Mouse (Mus musculus): ENCODE measurements at regions not wholly inside any gene's neighbourhood (a gene's known extent, or its start where the extent isn't known, plus 50 kb on each side); places are given as distances from the start of the nearest gene placed in this dataset.

DNA sequence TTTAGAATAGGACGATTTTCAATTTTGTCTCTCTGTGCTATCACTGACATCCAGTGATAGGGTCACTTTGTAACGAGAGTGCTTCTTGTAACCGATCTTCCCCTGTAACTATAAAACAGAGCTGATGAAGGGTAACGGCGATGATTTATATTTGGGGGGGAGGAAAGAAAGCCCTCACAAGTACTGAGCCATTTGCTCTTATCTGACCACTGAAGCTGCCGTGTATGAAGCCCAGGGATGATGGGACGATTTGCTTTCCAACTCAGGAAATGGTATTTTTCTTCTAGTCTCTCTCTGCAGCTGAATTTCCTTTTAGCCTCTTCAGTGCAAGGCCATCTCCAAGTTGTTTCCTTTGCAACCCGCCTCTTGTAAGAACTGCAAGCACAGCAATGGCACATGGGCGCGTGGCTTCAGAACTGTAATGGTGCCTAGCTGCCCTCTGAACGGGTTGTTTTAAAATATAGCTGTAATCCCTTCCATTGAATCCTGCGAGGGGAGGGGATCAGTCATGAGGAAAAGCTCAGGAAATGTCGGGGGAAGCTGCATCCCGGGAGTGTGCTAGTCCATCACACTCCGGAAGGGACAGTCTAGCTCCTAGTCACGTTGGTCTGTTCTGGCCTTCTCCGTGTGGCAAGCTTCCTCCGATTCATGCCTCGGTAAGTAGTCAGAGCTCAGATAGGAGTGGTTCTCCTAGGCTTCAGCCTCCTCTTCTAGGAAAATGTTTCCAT, 194.1 kb downstream of the Gm13691 start:
- 80% methylated on average over 19 of the region's 19 CpGs for WGBS

GRCm38 (mm10) chr2:84185016-84185330, 194.6 kb downstream of the Gm13691 start:
- WGBS = 86% methylated on average over 7 of the region's 7 CpGs

More for the DNA sequence above, 194.1 kb downstream of the Gm13691 start:
- no peak overlapping the region; the same call in 1 of the 2 replicates for H3K27ac ChIP-seq (replicated peaks)
- no peaks in the 10 kb centered on the region for H3K36me3 ChIP-seq (replicated peaks)
- H3K4me3 ChIP-seq = no peak overlapping the region
- H3K4me1 ChIP-seq = peaks cover 14% of the 10 kb centered on the region; the same call in 1 of the 2 replicates
- H3K27me3 ChIP-seq (replicated peaks; ENCODE audit: low read depth, poor library complexity, severe bottlenecking) = no peaks in the 10 kb centered on the region
- no peak for DNase-seq (ENCODE audit: low spot score)
- H3K9me3 ChIP-seq = no peaks in the 10 kb centered on the region

GRCm38 (mm10) chr2:84186126-84186701, 195.9 kb downstream of the Gm13691 start:
- Histone ChIP-seq H3K27me3 (replicated peaks; ENCODE audit: low read depth, poor library complexity, severe bottlenecking) (no peaks in the 10 kb centered on the region), H3K4me3 (no peak overlapping the region), H3K9me3 (no peaks in the 10 kb centered on the region), H3K27ac (replicated peaks) (no peak overlapping the region; the same call in 1 of the 2 replicates), H3K4me1 (peaks cover 14% of the 10 kb centered on the region; the same call in 1 of the 2 replicates), H3K36me3 (replicated peaks) (no peaks in the 10 kb centered on the region)
- DNase-seq (ENCODE audit: low spot score) = peak; percentile 52
- 49% methylated on average over 9 of the region's 9 CpGs for WGBS

More at GRCm38 (mm10) chr2:84185016-84185330, 194.6 kb downstream of the Gm13691 start:
- H3K9me3 ChIP-seq = no peaks in the 10 kb centered on the region
- no peak overlapping the region for H3K4me3 ChIP-seq
- DNase-seq (ENCODE audit: low spot score) = no peak
- H3K4me1 ChIP-seq = peaks cover 14% of the 10 kb centered on the region; the same call in 1 of the 2 replicates
- no peaks in the 10 kb centered on the region for H3K36me3 ChIP-seq (replicated peaks)
- H3K27me3 ChIP-seq (replicated peaks; ENCODE audit: low read depth, poor library complexity, severe bottlenecking) = no peaks in the 10 kb centered on the region
- no peak overlapping the region; the same call in 1 of the 2 replicates for H3K27ac ChIP-seq (replicated peaks)

DNA sequence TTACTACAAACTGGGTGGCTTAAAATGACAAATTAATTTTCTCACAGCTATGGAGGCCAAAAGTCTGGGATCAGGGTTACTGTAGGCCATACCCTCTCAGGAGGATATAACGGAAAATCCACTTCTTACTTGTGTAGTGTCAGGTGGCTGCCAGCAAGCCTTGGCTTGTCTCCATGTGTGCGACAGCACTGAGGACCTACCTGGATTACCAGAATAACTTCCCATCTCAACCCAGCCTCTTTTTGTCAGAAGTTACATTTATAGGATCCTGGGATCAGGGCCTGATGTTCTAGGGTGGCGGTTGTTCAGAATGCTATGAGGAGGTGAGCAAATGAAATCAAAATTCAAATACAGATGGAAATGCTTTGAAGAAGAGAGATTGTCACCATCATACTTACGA, 197.1 kb downstream of the Gm13691 start:
- H3K4me3 ChIP-seq = no peak overlapping the region

GRCm38 (mm10) chr2:84189302-84189701, 198.9 kb downstream of the Gm13691 start:
- Histone ChIP-seq H3K27ac (replicated peaks) (no peak overlapping the region), H3K4me1 (0 out of 2 replicates have a peak, but pooled peaks cover 8% of the 10 kb centered on the region), H3K9me3 (no peaks in the 10 kb centered on the region), H3K4me3 (no peak overlapping the region), H3K27me3 (replicated peaks; ENCODE audit: low read depth, poor library complexity, severe bottlenecking) (no peaks in the 10 kb centered on the region), H3K36me3 (replicated peaks) (no peaks in the 10 kb centered on the region)
- WGBS = 89% methylated on average over 3 of the region's 3 CpGs
- DNase-seq (ENCODE audit: low spot score) = no peak

More for the DNA sequence above, 197.1 kb downstream of the Gm13691 start:
- no peaks in the 10 kb centered on the region for H3K9me3 ChIP-seq
- H3K36me3 ChIP-seq (replicated peaks) = no peaks in the 10 kb centered on the region
- 90% methylated on average over 4 of the region's 4 CpGs for WGBS
- peaks cover 14% of the 10 kb centered on the region; the same call in 1 of the 2 replicates for H3K4me1 ChIP-seq
- no peak for DNase-seq (ENCODE audit: low spot score)
- no peak overlapping the region for H3K27ac ChIP-seq (replicated peaks)
- H3K27me3 ChIP-seq (replicated peaks; ENCODE audit: low read depth, poor library complexity, severe bottlenecking) = no peaks in the 10 kb centered on the region

GRCm38 (mm10) chr2:84217116-84217515, 208.1 kb downstream of the Calcrl start:
- H3K4me3 ChIP-seq = no peak overlapping the region
- no peaks in the 10 kb centered on the region for H3K36me3 ChIP-seq (replicated peaks)
- H3K9me3 ChIP-seq = no peaks in the 10 kb centered on the region
- no peak for DNase-seq (ENCODE audit: low spot score)
- H3K4me1 ChIP-seq = no peaks in the 10 kb centered on the region
- 91% methylated on average over 1 of the region's 1 CpGs for WGBS
- no peaks in the 10 kb centered on the region for H3K27me3 ChIP-seq (replicated peaks; ENCODE audit: low read depth, poor library complexity, severe bottlenecking)
- no peak overlapping the region for H3K27ac ChIP-seq (replicated peaks)

DNA sequence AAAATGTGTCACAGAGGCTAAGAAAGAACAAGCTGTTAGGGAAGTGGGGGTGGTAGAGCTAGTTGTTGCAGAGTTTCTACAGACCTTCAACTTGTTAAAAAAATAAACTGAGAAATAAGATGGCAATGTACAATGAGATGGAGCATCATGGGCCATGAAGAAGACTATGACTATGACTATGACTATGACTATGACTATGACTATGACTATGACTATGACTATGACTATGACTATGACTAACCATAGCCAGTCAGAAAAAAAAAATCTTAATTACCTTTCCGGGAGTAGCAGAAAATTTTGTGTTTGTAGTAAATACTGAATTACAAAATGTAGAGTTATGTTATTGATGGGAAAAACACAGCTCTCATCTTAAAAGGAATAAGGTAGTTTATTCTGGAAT, 203.2 kb downstream of the Calcrl start:
- WGBS = 93% methylated on average over 1 of the region's 1 CpGs
- Histone ChIP-seq H3K27ac (replicated peaks) (no peak overlapping the region), H3K36me3 (replicated peaks) (no peaks in the 10 kb centered on the region), H3K9me3 (no peaks in the 10 kb centered on the region), H3K4me1 (no peaks in the 10 kb centered on the region), H3K27me3 (replicated peaks; ENCODE audit: low read depth, poor library complexity, severe bottlenecking) (no peaks in the 10 kb centered on the region), H3K4me3 (no peak overlapping the region)
- no peak for DNase-seq (ENCODE audit: low spot score)

GRCm38 (mm10) chr2:84229777-84230176, 195.4 kb downstream of the Calcrl start:
- Histone ChIP-seq H3K4me3 (no peak overlapping the region), H3K9me3 (no peaks in the 10 kb centered on the region), H3K4me1 (no peaks in the 10 kb centered on the region), H3K27ac (replicated peaks) (no peak overlapping the region), H3K36me3 (replicated peaks) (no peaks in the 10 kb centered on the region), H3K27me3 (replicated peaks; ENCODE audit: low read depth, poor library complexity, severe bottlenecking) (no peaks in the 10 kb centered on the region)
- DNase-seq (ENCODE audit: low spot score) = no peak
- WGBS = 83% methylated on average over 3 of the region's 3 CpGs

- WGBS = 78% methylated on average over 4 of the region's 4 CpGs
- DNase-seq (ENCODE audit: low spot score) = no peak
Measured at GRCm38 (mm10) chr2:84235641-84236040, 189.6 kb downstream of the Calcrl start.

GRCm38 (mm10) chr2:84241244-84241643, 184.0 kb downstream of the Calcrl start:
- WGBS = 60% methylated on average over 4 of the region's 4 CpGs
- peaks cover 3% of the 10 kb centered on the region; the same call in 1 of the 2 replicates for H3K4me1 ChIP-seq
- H3K36me3 ChIP-seq (replicated peaks) = no peaks in the 10 kb centered on the region
- no peak for DNase-seq (ENCODE audit: low spot score)
- no peak overlapping the region for H3K4me3 ChIP-seq
- H3K9me3 ChIP-seq = no peaks in the 10 kb centered on the region
- H3K27ac ChIP-seq (replicated peaks) = no peak overlapping the region
- no peaks in the 10 kb centered on the region for H3K27me3 ChIP-seq (replicated peaks; ENCODE audit: low read depth, poor library complexity, severe bottlenecking)

More at GRCm38 (mm10) chr2:84235641-84236040, 189.6 kb downstream of the Calcrl start:
- Histone ChIP-seq H3K27me3 (replicated peaks; ENCODE audit: low read depth, poor library complexity, severe bottlenecking) (no peaks in the 10 kb centered on the region), H3K9me3 (no peaks in the 10 kb centered on the region), H3K36me3 (replicated peaks) (no peaks in the 10 kb centered on the region), H3K4me1 (no peaks in the 10 kb centered on the region), H3K4me3 (no peak overlapping the region), H3K27ac (replicated peaks) (no peak overlapping the region)

- Histone ChIP-seq H3K9me3 (no peaks in the 10 kb centered on the region), H3K27me3 (replicated peaks; ENCODE audit: low read depth, poor library complexity, severe bottlenecking) (no peaks in the 10 kb centered on the region), H3K36me3 (replicated peaks) (no peaks in the 10 kb centered on the region), H3K27ac (replicated peaks) (no peak overlapping the region), H3K4me1 (peaks cover 3% of the 10 kb centered on the region; the same call in 1 of the 2 replicates), H3K4me3 (no peak overlapping the region)
- DNase-seq (ENCODE audit: low spot score) = no peak
- WGBS = 47% methylated on average over 1 of the region's 1 CpGs
Measured at GRCm38 (mm10) chr2:84241986-84242385, 183.2 kb downstream of the Calcrl start.

DNA sequence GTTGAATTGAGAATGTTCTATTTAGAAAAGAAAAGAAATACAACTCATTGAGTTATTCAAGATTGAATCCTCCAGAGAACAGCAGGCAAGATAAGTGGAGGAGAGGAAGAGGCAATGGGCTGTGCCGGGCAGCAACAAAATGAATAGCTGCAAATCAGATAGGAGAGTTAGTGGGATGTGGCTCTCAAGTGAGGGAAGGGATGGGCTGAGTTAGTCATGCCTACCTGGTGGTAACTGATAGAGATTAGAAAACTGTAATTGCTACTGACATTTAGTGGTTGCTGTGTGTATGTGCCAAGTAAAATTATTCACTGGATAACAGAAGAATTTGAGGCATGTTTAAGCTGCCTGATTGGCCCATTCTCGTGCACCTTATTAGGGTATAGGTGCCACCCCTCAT, 179.3 kb downstream of the Calcrl start:
- Histone ChIP-seq H3K4me1 (peaks cover 3% of the 10 kb centered on the region; the same call in 1 of the 2 replicates), H3K36me3 (replicated peaks) (no peaks in the 10 kb centered on the region), H3K4me3 (no peak overlapping the region), H3K27ac (replicated peaks) (no peak overlapping the region), H3K27me3 (replicated peaks; ENCODE audit: low read depth, poor library complexity, severe bottlenecking) (no peaks in the 10 kb centered on the region), H3K9me3 (no peaks in the 10 kb centered on the region)
- DNase-seq (ENCODE audit: low spot score) = no peak
- 85% methylated on average over 2 of the region's 2 CpGs for WGBS

DNA sequence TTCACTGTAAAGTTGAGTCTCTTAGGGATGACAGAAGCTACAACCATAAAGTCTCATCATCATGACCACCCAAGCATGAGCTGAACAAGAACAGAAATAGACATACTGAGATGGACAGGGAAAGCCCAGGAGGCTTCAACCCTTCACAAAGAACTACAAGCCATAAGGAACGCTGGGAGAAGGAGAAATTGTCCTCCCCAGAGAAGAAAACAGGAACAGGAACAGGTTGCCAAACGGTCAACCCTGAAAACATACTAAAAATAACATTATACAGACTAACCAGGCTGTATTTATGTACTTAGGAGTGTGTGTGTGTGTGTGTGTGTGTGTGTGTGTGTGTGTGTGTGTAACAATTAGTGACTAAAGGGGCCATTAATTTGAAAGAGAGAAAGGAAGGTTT, 178.6 kb downstream of the Calcrl start:
- no peaks in the 10 kb centered on the region for H3K36me3 ChIP-seq (replicated peaks)
- no peak overlapping the region for H3K4me3 ChIP-seq
- H3K27me3 ChIP-seq (replicated peaks; ENCODE audit: low read depth, poor library complexity, severe bottlenecking) = no peaks in the 10 kb centered on the region
- peaks cover 3% of the 10 kb centered on the region; the same call in 1 of the 2 replicates for H3K4me1 ChIP-seq
- no peak for DNase-seq (ENCODE audit: low spot score)
- no peaks in the 10 kb centered on the region for H3K9me3 ChIP-seq
- 59% methylated on average over 2 of the region's 2 CpGs for WGBS
- H3K27ac ChIP-seq (replicated peaks) = no peak overlapping the region

Measured in embryonic facial prominence, embryonic 10.5 days (tissue).